Mouse (Mus musculus): ENCODE measurements at regions not wholly inside any gene's neighbourhood (a gene's known extent, or its start where the extent isn't known, plus 50 kb on each side); places are given as distances from the start of the nearest gene placed in this dataset.

DNA sequence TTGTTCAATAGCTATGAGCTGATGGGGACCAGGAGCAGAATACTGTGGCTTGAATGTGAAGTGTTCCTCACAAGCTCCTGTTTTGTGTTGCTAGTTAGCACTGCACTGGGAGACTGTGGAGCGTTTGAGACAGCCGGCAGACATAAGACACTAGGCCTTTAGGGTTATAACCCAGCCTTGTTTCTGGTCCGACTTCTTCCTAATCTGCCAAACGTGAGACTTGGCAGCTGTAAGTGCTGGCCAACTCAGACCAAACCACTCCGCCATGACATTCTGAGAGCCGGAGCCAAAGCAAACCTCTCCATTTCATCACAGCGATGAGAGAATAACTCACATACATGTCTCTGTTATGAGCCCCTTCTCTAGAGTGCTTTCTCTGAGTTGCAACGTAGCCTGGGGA is 375.2 kb downstream of the Rps24 start:
- no peak overlapping the region for H3K4me3 ChIP-seq (ENCODE audit: control insufficient read depth in 1 of 2, insufficient read depth in 1 of 2, low read depth in 2 of 2, low read length in 2 of 2)
- H3K9me3 ChIP-seq (replicated peaks; ENCODE audit: insufficient read depth, low read length), result no peaks in the 10 kb centered on the region
- H3K27me3 ChIP-seq (ENCODE audit: control insufficient read depth in 1 of 2, insufficient read depth in 2 of 2, low read length in 2 of 2), result no peaks in the 10 kb centered on the region
- H3K36me3 ChIP-seq (ENCODE audit: control insufficient read depth in 1 of 2, insufficient read depth in 2 of 2, low read length in 2 of 2), result no peaks in the 10 kb centered on the region
- DNase-seq (ENCODE audit: low read depth, low spot score), result no peak
- no peak for TF ChIP-seq POLR2AphosphoS2 (IDR thresholded peaks at IDR 0.05; ENCODE audit: low read length)
- TF ChIP-seq MYC (IDR thresholded peaks at IDR 0.05; ENCODE audit: low read depth, low read length), result no peak
- no peak for TF ChIP-seq ZC3H11A (IDR thresholded peaks at IDR 0.05; ENCODE audit: low read depth, low read length)
- TF ChIP-seq MYB (IDR thresholded peaks at IDR 0.05; ENCODE audit: low read depth, low read length), result no peak
- TF ChIP-seq KAT2A (conservative IDR thresholded peaks at IDR 0.05; ENCODE audit: low read depth, low read length), result no peak
- H3K27ac ChIP-seq (ENCODE audit: control insufficient read depth, low read depth, low read length), result no peak overlapping the region
- no peaks in the 10 kb centered on the region for H3K79me2 ChIP-seq (ENCODE audit: control insufficient read depth, insufficient read depth, low read length, poor library complexity)
- H3K4me1 ChIP-seq (ENCODE audit: control insufficient read depth in 1 of 2, insufficient read depth in 2 of 2, low read length in 2 of 2), result no peaks in the 10 kb centered on the region
- no peak overlapping the region for H3K9ac ChIP-seq (ENCODE audit: control insufficient read depth, low read depth, low read length, poor library complexity, severe bottlenecking)

DNA sequence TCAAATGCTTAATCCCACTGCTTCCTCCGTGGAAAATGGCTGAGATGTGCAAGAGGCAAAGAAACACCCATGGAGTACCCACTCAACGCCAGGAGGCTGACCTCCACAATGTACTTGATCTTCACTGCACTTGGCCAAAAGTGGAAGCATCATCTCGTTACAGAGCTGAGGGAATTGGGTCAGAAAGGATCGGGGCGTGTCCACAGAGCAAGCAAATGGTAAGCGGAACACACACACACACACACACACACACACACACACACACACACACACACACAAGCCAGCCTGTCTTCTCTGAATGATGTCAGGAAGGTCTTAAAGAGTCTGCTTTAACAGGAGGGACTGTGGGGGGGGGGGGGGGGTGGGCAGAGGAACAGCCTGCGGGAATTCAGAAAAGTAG is 375.7 kb downstream of the Rps24 start:
- no peak for DNase-seq (ENCODE audit: low read depth, low spot score)
- no peaks in the 10 kb centered on the region for H3K36me3 ChIP-seq (ENCODE audit: control insufficient read depth in 1 of 2, insufficient read depth in 2 of 2, low read length in 2 of 2)
- H3K9me3 ChIP-seq (replicated peaks; ENCODE audit: insufficient read depth, low read length), result no peaks in the 10 kb centered on the region
- TF ChIP-seq ZNF384 (IDR thresholded peaks at IDR 0.05; ENCODE audit: low read depth, low read length) (no peak), ELF1 (IDR thresholded peaks at IDR 0.05; ENCODE audit: low read depth, low read length) (no peak), ZKSCAN1 (IDR thresholded peaks at IDR 0.05; ENCODE audit: low read depth, low read length) (no peak), USF1 (IDR thresholded peaks at IDR 0.05; ENCODE audit: low read depth, low read length) (no peak), SMC3 (IDR thresholded peaks at IDR 0.05; ENCODE audit: low read depth, low read length) (no peak), MYB (IDR thresholded peaks at IDR 0.05; ENCODE audit: low read depth, low read length) (no peak)
- no peaks in the 10 kb centered on the region for H3K27me3 ChIP-seq (ENCODE audit: control insufficient read depth in 1 of 2, insufficient read depth in 2 of 2, low read length in 2 of 2)
- H3K27ac ChIP-seq (ENCODE audit: control insufficient read depth, low read depth, low read length), result no peak overlapping the region
- no peak overlapping the region for H3K4me3 ChIP-seq (ENCODE audit: control insufficient read depth in 1 of 2, insufficient read depth in 1 of 2, low read depth in 2 of 2, low read length in 2 of 2)
- no peaks in the 10 kb centered on the region for H3K79me2 ChIP-seq (ENCODE audit: control insufficient read depth, insufficient read depth, low read length, poor library complexity)
- H3K9ac ChIP-seq (ENCODE audit: control insufficient read depth, low read depth, low read length, poor library complexity, severe bottlenecking), result no peak overlapping the region
- no peaks in the 10 kb centered on the region for H3K4me1 ChIP-seq (ENCODE audit: control insufficient read depth in 1 of 2, insufficient read depth in 2 of 2, low read length in 2 of 2)

DNA sequence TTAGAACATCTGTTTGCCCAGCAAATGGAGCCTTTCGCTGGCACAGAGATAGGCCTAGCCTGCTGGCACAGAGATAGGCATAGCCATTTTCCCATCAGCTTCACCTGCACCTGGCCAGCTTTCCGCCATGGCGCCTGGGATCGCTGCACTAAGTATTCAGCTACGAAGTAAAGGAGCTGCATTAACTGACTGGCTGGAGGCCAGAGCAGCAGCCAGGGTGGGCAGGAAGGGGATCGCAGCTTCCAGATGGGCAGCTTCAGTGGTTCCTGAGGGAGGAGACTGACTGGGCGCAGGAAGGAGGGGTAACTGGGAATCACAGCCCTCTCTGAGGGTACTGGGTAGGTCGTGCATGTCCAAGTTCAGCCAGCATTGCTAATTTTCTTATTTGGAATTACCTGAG is 376.2 kb downstream of the Rps24 start:
- Histone ChIP-seq H3K4me1 (ENCODE audit: control insufficient read depth in 1 of 2, insufficient read depth in 2 of 2, low read length in 2 of 2) (no peaks in the 10 kb centered on the region), H3K4me3 (ENCODE audit: control insufficient read depth in 1 of 2, insufficient read depth in 1 of 2, low read depth in 2 of 2, low read length in 2 of 2) (no peak overlapping the region), H3K36me3 (ENCODE audit: control insufficient read depth in 1 of 2, insufficient read depth in 2 of 2, low read length in 2 of 2) (no peaks in the 10 kb centered on the region), H3K9ac (ENCODE audit: control insufficient read depth, low read depth, low read length, poor library complexity, severe bottlenecking) (no peak overlapping the region), H3K9me3 (replicated peaks; ENCODE audit: insufficient read depth, low read length) (no peaks in the 10 kb centered on the region), H3K79me2 (ENCODE audit: control insufficient read depth, insufficient read depth, low read length, poor library complexity) (no peaks in the 10 kb centered on the region), H3K27ac (ENCODE audit: control insufficient read depth, low read depth, low read length) (no peak overlapping the region), H3K27me3 (ENCODE audit: control insufficient read depth in 1 of 2, insufficient read depth in 2 of 2, low read length in 2 of 2) (no peaks in the 10 kb centered on the region)
- DNase-seq (ENCODE audit: low read depth, low spot score), result no peak
- TF ChIP-seq MXI1 (IDR thresholded peaks at IDR 0.05; ENCODE audit: low read depth, low read length) (no peak), CTCF (IDR thresholded peaks at IDR 0.05 in 2 of 3, conservative IDR thresholded peaks at IDR 0.05 in 1 of 3; ENCODE audit: control insufficient read depth in 1 of 3, insufficient read depth in 1 of 3, low read depth in 2 of 3, low read length in 3 of 3, poor library complexity in 1 of 3, severe bottlenecking in 1 of 3) (no peak), POLR2A (IDR thresholded peaks at IDR 0.05; ENCODE audit: control insufficient read depth in 1 of 2, insufficient read depth in 1 of 2, low read depth in 1 of 2, low read length in 2 of 2, poor library complexity in 1 of 2) (no peak), UBTF (IDR thresholded peaks at IDR 0.05; ENCODE audit: borderline replicate concordance, insufficient read depth, low read depth, low read length) (no peak), JUND (IDR thresholded peaks at IDR 0.05; ENCODE audit: low read depth, low read length) (no peak), TCF12 (IDR thresholded peaks at IDR 0.05; ENCODE audit: low read depth, low read length) (no peak), RCOR1 (IDR thresholded peaks at IDR 0.05; ENCODE audit: low read depth, low read length) (no peak), EP300 (IDR thresholded peaks at IDR 0.05; ENCODE audit: low read depth in 1 of 2, low read length in 2 of 2) (no peak), MAZ (IDR thresholded peaks at IDR 0.05; ENCODE audit: low read depth, low read length) (no peak)
